Mouse (Mus musculus): ENCODE measurements around the gene Gm21725. TPM values are rescaled to one million over a fixed set of nuclear protein-coding genes. Genes with fewer than 3 reads are reported as not detected.

The Gm21725 gene
- not detected for polyA plus RNA-seq (2012; fragmentation: generic; extraction: Trizol)

GRCm38 (mm10) chrY:13348963-13349362, at the start of gene Gm21725:
Gm21725 (minus strand) TSS chrY:13349063.

Other genes with a start within 250 kb of the Gm21725 start
- gene Gm21891, start 215.6 kb downstream of the Gm21725 start, polyA plus RNA-seq (2012; fragmentation: generic; extraction: Trizol), result not detected
- gene Gm21425, start 187.1 kb downstream of the Gm21725 start, polyA plus RNA-seq (2012; fragmentation: generic; extraction: Trizol), result not detected
- gene Gm21828, start 125.1 kb downstream of the Gm21725 start, polyA plus RNA-seq (2012; fragmentation: generic; extraction: Trizol), result not detected
- gene Gm21440, start 96.7 kb downstream of the Gm21725 start, polyA plus RNA-seq (2012; fragmentation: generic; extraction: Trizol), result not detected
- not detected for gene Gm21454, start 96.6 kb downstream of the Gm21725 start, polyA plus RNA-seq (2012; fragmentation: generic; extraction: Trizol)
- not detected for gene Gm21866, start 116.5 kb upstream of the Gm21725 start, polyA plus RNA-seq (2012; fragmentation: generic; extraction: Trizol)
- gene Gm20773, start 145.0 kb upstream of the Gm21725 start, polyA plus RNA-seq (2012; fragmentation: generic; extraction: Trizol), result not detected